Comparison of ENCODE assay signal across 9 mouse cellular contexts in the genomic region with DNA sequence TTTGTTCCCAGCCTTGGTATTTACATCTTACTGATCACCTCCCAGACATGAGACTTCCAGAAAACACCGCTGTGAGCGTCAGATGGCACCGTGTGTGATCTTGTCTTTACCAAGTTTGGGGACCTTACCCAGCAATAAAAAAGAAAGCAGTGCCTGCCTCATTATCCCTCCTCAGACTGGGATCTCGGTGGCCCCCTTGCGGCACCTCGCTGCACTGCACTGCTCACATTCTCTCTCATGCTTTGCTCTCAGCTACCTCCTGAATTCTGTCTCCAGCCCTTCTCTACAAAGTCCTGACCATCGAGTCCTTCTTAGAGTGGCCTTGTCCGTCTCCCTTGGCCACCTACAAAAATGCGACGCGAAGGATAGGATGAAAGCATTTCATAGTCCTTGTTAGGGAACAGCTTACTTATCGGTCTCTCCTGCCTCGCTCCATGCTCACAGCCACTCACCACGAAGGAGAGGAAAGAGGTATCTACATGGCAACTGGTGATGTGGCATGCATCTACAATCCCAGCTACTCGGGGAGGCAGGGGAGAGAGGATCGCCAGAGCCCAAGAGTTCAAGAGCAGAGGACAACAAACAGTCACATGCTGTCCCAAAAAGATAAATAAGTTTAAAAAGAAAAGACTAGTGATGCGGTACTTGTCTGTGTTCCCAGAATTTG. TPM values are rescaled to one million over a fixed set of nuclear protein-coding genes. Genes with fewer than 3 reads are reported as not detected.
DNase-seq lines count a peak whose midpoint lies in the region; ATAC-seq lines count a peak whose summit lies in the region.
"Had no signal": no experiment of that assay in that cellular context is flagged by ENCODE, and none has a peak within 500 bp of the region (broad histone marks: within the 10 kb centered on the region; RNA-seq: fewer than 3 reads in every experiment).

No protein-coding gene starts in this region.

- H3K4me3 ChIP-seq in midbrain, embryonic 11.5 days (ENCODE audit: low read depth, low read length), result no peak overlapping the region
- no peak overlapping the region for H3K4me3 ChIP-seq in midbrain, embryonic 15.5 days
- H3K4me3 ChIP-seq in limb, embryonic 15.5 days, result peak overlapping the region; percentile 10; the same call in 1 of the 2 replicates
- H3K4me3 ChIP-seq: embryonic facial prominence, embryonic 15.5 days had no signal

- DNase-seq in midbrain, embryonic 11.5 days (ENCODE audit: low spot score, missing footprints), result peak; percentile 93
- DNase-seq in cerebellum, postnatal 10 days, result peak; percentile 78 to 83
- peak; percentile 47 for DNase-seq in gastrocnemius, postnatal 14 days
- DNase-seq in kidney, adult 9 months, result peak; percentile 55
- peak; percentile 68 for DNase-seq in neural tube, embryonic 10.5 days (ENCODE audit: extremely low spot score, low spot score)
- peak; percentile 26 to 34 for DNase-seq in thymus, adult 18-20 months

- intact Hi-C loops in gastrocnemius, postnatal 14 days (cut with DNase I; ENCODE audit: low total_unique reads), result no loop called here

- H3K9me3 ChIP-seq in midbrain, embryonic 11.5 days (ENCODE audit: control insufficient read depth, low read length), result no peaks in the 10 kb centered on the region
- H3K9me3 ChIP-seq in midbrain, embryonic 15.5 days, result no peaks in the 10 kb centered on the region
- no peaks in the 10 kb centered on the region for H3K9me3 ChIP-seq in limb, embryonic 15.5 days
- H3K9me3 ChIP-seq: embryonic facial prominence, embryonic 15.5 days had no signal

- no peak overlapping the region for H3K4me2 ChIP-seq in midbrain, embryonic 11.5 days
- no peak overlapping the region for H3K4me2 ChIP-seq in midbrain, embryonic 15.5 days
- H3K4me2 ChIP-seq in limb, embryonic 15.5 days, result no peak overlapping the region
- H3K4me2 ChIP-seq: embryonic facial prominence, embryonic 15.5 days had no signal

- no peak overlapping the region for H3K9ac ChIP-seq in midbrain, embryonic 11.5 days (ENCODE audit: low read length)
- H3K9ac ChIP-seq in midbrain, embryonic 15.5 days, result no peak overlapping the region
- H3K9ac ChIP-seq in limb, embryonic 15.5 days, result no peak overlapping the region
- H3K9ac ChIP-seq: embryonic facial prominence, embryonic 15.5 days had no signal

- 31% methylated on average over 17 of the region's 17 CpGs for WGBS in midbrain, embryonic 11.5 days
- WGBS in midbrain, embryonic 15.5 days, result 32% methylated on average over 17 of the region's 17 CpGs
- WGBS in limb, embryonic 15.5 days, result 34% methylated on average over 17 of the region's 17 CpGs

- no peaks in the 10 kb centered on the region for H3K36me3 ChIP-seq in midbrain, embryonic 11.5 days (ENCODE audit: control insufficient read depth, insufficient read depth, low read length)
- no peaks in the 10 kb centered on the region for H3K36me3 ChIP-seq in midbrain, embryonic 15.5 days (replicated peaks)
- no peaks in the 10 kb centered on the region for H3K36me3 ChIP-seq in limb, embryonic 15.5 days
- H3K36me3 ChIP-seq: embryonic facial prominence, embryonic 15.5 days had no signal

- no peaks in the 10 kb centered on the region for H3K27me3 ChIP-seq in midbrain, embryonic 11.5 days (ENCODE audit: control insufficient read depth, insufficient read depth, low read length)
- no peaks in the 10 kb centered on the region for H3K27me3 ChIP-seq in midbrain, embryonic 15.5 days (replicated peaks)
- H3K27me3 ChIP-seq in limb, embryonic 15.5 days, result no peaks in the 10 kb centered on the region
- H3K27me3 ChIP-seq: embryonic facial prominence, embryonic 15.5 days had no signal

- 0 out of 2 replicates have a peak, but pooled peaks cover 2% of the 10 kb centered on the region for H3K4me1 ChIP-seq in midbrain, embryonic 11.5 days (ENCODE audit: control insufficient read depth, insufficient read depth, low read length)
- no peaks in the 10 kb centered on the region for H3K4me1 ChIP-seq in midbrain, embryonic 15.5 days
- H3K4me1 ChIP-seq in limb, embryonic 15.5 days, result peaks cover 7% of the 10 kb centered on the region; the same call in 1 of the 2 replicates
- H3K4me1 ChIP-seq: embryonic facial prominence, embryonic 15.5 days had no signal

- ATAC-seq in midbrain, embryonic 11.5 days (ENCODE audit: low FRiP score), result no peak
- no peak for ATAC-seq in midbrain, embryonic 15.5 days (replicated peaks)
- no peak for ATAC-seq in limb, embryonic 15.5 days (ENCODE audit: insufficient number of reproducible peaks, low FRiP score, low TSS enrichment, low read depth)

- no peak overlapping the region for H3K27ac ChIP-seq in midbrain, embryonic 11.5 days (ENCODE audit: low read depth, low read length)
- H3K27ac ChIP-seq in midbrain, embryonic 15.5 days, result no peak overlapping the region
- no peak overlapping the region for H3K27ac ChIP-seq in limb, embryonic 15.5 days
- H3K27ac ChIP-seq: embryonic facial prominence, embryonic 15.5 days had no signal

RNA-seq across cellular contexts. Expression of a gene that starts 45.7 kb away (rescaled TPM):
- not detected in 2 replicates for polyA plus RNA-seq in midbrain, embryonic 11.5 days (2014; fragmentation: Nextera tagmentation; extraction: Ambion mirVana)
- polyA plus RNA-seq in midbrain, embryonic 15.5 days (2015; fragmentation: Nextera tagmentation; extraction: Ambion mirVana), result 0.72 and 0.85 TPM in 2 replicates
- total RNA-seq in gastrocnemius, postnatal 14 days (2021), result not detected
- 0.16 and 0.22 TPM in 2 replicates for polyA plus RNA-seq in limb, embryonic 15.5 days (2015; fragmentation: Nextera tagmentation; extraction: Ambion mirVana)

RNA-seq across cellular contexts. Expression of a gene that starts 53.4 kb away (rescaled TPM):
- 0.37 TPM in 1 of 2 replicates, not detected in the other for polyA plus RNA-seq in midbrain, embryonic 11.5 days (2014; fragmentation: Nextera tagmentation; extraction: Ambion mirVana)
- 0.74 and 0.98 TPM in 2 replicates for polyA plus RNA-seq in midbrain, embryonic 15.5 days (2015; fragmentation: Nextera tagmentation; extraction: Ambion mirVana)
- 1 to 10 TPM; 9.7 to 9.8 TPM for total RNA-seq in gastrocnemius, postnatal 14 days (2021)
- 5.5 and 6.0 TPM in 2 replicates for polyA plus RNA-seq in limb, embryonic 15.5 days (2015; fragmentation: Nextera tagmentation; extraction: Ambion mirVana)

RNA-seq across cellular contexts. Expression of a gene that starts 57.6 kb away (rescaled TPM):
- 0.37 TPM in 1 of 2 replicates, not detected in the other for polyA plus RNA-seq in midbrain, embryonic 11.5 days (2014; fragmentation: Nextera tagmentation; extraction: Ambion mirVana)
- not detected in 2 replicates for polyA plus RNA-seq in midbrain, embryonic 15.5 days (2015; fragmentation: Nextera tagmentation; extraction: Ambion mirVana)
- total RNA-seq in gastrocnemius, postnatal 14 days (2021), result not detected
- polyA plus RNA-seq in limb, embryonic 15.5 days (2015; fragmentation: Nextera tagmentation; extraction: Ambion mirVana), result 0.55 TPM in 1 of 2 replicates, not detected in the other
- polyA plus RNA-seq: embryonic facial prominence, embryonic 15.5 days had no signal

Comparison
In these comparisons a context has a peak if more than half of its experiments do, and no peak if none do; other contexts are left out.
1. DNase-seq: peak in every context shown above with its lines; median percentile 93 in midbrain, embryonic 11.5 days; 80 in cerebellum, postnatal 10 days; 68 in neural tube, embryonic 10.5 days; 55 in kidney, adult 9 months; 47 in gastrocnemius, postnatal 14 days; 30 in thymus, adult 18-20 months.